Mouse (Mus musculus): ENCODE results near the gene Cldn24.

DNA sequence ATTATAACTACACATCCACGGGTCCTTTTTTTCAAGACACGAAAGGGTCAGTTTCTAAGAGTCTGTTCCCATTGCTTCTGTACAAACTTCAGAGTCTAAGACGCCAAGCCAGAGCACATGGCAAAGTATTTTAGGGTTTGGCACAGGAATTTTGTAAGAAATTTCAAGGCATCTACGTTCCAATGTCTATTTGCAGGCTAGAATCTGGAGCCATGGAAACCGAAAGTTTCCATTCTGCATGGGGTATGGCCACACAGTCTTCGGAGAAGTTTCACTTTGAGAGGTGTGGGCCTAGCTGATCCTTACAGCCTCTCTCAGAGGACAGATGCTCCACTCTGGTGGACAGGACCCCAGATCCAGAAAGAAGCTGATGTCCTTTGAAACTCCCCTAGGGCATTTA, 38.0 kb upstream of the Cldn24 start:
- no peak for TF ChIP-seq CTCF (IDR thresholded peaks at IDR 0.05; ENCODE audit: low read depth)
- TF ChIP-seq EP300 (IDR thresholded peaks at IDR 0.05; ENCODE audit: low read depth), result no peak

Data from heart, postnatal 0 days (tissue).